Mouse (Mus musculus): ENCODE results near the gene Tmem120a.

DNA sequence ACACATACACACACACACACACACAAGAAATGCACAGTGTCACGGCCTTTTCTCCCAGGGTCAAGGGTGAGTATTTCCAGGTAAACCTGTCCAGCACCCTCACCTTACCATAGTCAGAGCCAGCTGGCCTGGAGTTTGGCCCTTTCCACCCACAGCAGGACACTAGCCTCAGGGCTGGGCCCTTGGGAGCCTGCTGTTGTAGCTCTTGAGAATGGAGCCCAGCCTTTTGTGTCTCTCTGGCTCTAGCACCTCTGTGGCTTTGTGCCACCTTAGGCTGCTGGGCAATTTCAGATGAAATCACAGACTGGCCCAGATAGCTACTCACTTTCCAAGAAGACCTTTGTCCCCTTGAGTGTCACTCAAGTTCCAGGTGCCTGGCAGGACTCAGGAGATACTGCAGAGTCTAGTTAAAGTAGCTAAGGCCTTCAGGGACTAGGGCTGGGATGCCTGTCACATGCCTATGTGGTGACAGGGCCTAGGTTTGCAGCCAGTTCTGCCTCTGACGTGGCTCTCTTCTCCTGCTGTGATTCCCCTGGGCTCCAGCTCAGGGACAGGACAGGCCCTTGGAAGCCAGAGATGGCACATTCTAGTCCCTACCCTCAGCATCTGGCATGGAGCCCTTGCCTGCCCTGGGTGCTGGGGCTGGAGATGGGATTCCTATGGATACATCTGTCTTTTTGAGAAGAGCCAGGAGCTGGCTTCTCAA lies 17.5 kb downstream of the Tmem120a start:
- TF ChIP-seq CTCF (IDR thresholded peaks at IDR 0.05; ENCODE audit: low read depth) (no peak), EP300 (IDR thresholded peaks at IDR 0.05; ENCODE audit: low read depth) (no peak)

All from liver, embryonic 14.5 days (tissue).